Mouse (Mus musculus) MEL (cell line): ENCODE data around the gene Ucn2. TPM values are rescaled to one million over a fixed set of nuclear protein-coding genes. Genes with fewer than 3 reads are reported as not detected.

ENCODE experiments used
- DNase-seq: peaks from one replicate; pipeline ENCODE4 v3.0.0; 2011; ENCODE audit warnings: low read depth, low spot score
- H3K27ac ChIP-seq: 2 replicates; pipeline ENCODE4 v1.5.1; 2012; ENCODE audit warnings: low read depth, mild to moderate bottlenecking, control low read depth, low read length, moderate library complexity; ENCODE audit not compliant: control insufficient read depth
- H3K27me3 ChIP-seq, 2 experiments: fragments of 150-350 bp in 1 of 2; sonication (generic) in 1 of 2; 2 replicates each; pipeline ENCODE4 v1.6.1; 2012; ENCODE audit warnings: low read length in 2 of 2, mild to moderate bottlenecking in 2 of 2, improper control_type of control experiment in 1 of 2, moderate library complexity in 1 of 2; ENCODE audit not compliant: insufficient read depth in 2 of 2, control insufficient read depth in 1 of 2
- H3K36me3 ChIP-seq, 2 experiments: 2 replicates each; pipeline ENCODE4 v1.6.1; 2012 to 2014; ENCODE audit warnings: low read length in 2 of 2, improper control_type of control experiment in 1 of 2, inconsistent platforms in 1 of 2, mild to moderate bottlenecking in 1 of 2; ENCODE audit not compliant: insufficient read depth in 2 of 2, control insufficient read depth in 1 of 2
- H3K4me1 ChIP-seq, 2 experiments: fragments of 150-350 bp in 1 of 2; sonication (generic) in 1 of 2; 2 replicates each; pipeline ENCODE4 v1.6.1; 2012; ENCODE audit warnings: low read length in 2 of 2, improper control_type of control experiment in 1 of 2, mild to moderate bottlenecking in 1 of 2; ENCODE audit not compliant: insufficient read depth in 2 of 2, control insufficient read depth in 1 of 2
- H3K4me3 ChIP-seq, 2 experiments: fragments of 150-350 bp in 1 of 2; sonication (generic) in 1 of 2; 2 replicates each; pipeline ENCODE4 v1.5.1; 2012; ENCODE audit warnings: low read depth in 2 of 2, low read length in 2 of 2, mild to moderate bottlenecking in 2 of 2, moderate library complexity in 2 of 2, control low read depth in 1 of 2, improper control_type of control experiment in 1 of 2; ENCODE audit not compliant: control insufficient read depth in 1 of 2, insufficient read depth in 1 of 2
- H3K79me2 ChIP-seq: 2 replicates; pipeline ENCODE4 v1.6.1; 2012; ENCODE audit warnings: mild to moderate bottlenecking, low read length, moderate library complexity; ENCODE audit not compliant: control insufficient read depth, poor library complexity, insufficient read depth
- H3K9ac ChIP-seq: 2 replicates; pipeline ENCODE4 v1.6.1; 2012; ENCODE audit warnings: low read depth, mild to moderate bottlenecking, control low read depth, low read length, moderate library complexity; ENCODE audit not compliant: control insufficient read depth, poor library complexity, severe bottlenecking
- H3K9me3 ChIP-seq: fragments of 150-350 bp; sonication (generic); replicated peaks from 2 replicates; pipeline ENCODE4 v1.6.1; 2012; ENCODE audit warnings: mild to moderate bottlenecking, low read length, improper control_type of control experiment, moderate library complexity; ENCODE audit not compliant: insufficient read depth
- CHD1 ChIP-seq: IDR thresholded peaks from 2 replicates; pipeline ENCODE4 v1.6.1; 2012; ENCODE audit warnings: low read depth, mild to moderate bottlenecking, inconsistent platforms, low read length, improper control_type of control experiment
- CHD2 ChIP-seq: IDR thresholded peaks from 2 replicates; pipeline ENCODE4 v1.6.1; 2011; ENCODE audit warnings: low read length, improper control_type of control experiment
- CTCF ChIP-seq, 3 experiments: IDR thresholded peaks in 2 of 3; conservative IDR thresholded peaks in 1 of 3; 2 replicates each; pipeline ENCODE4 v1.5.1; 2011 to 2012; ENCODE audit warnings: low read length in 3 of 3, low read depth in 2 of 3, mild to moderate bottlenecking in 2 of 3, improper control_type of control experiment in 1 of 3, inconsistent platforms in 1 of 3, mixed read lengths in 1 of 3, moderate library complexity in 1 of 3; ENCODE audit not compliant: control insufficient read depth in 1 of 3, insufficient read depth in 1 of 3, poor library complexity in 1 of 3, severe bottlenecking in 1 of 3
- EP300 ChIP-seq, 2 experiments: IDR thresholded peaks; 2 replicates each; pipeline ENCODE4 v1.6.1; 2011; ENCODE audit warnings: improper control_type of control experiment in 2 of 2, low read length in 2 of 2, low read depth in 1 of 2, mild to moderate bottlenecking in 1 of 2
- GABPA ChIP-seq: IDR thresholded peaks from 2 replicates; pipeline ENCODE4 v1.6.1; 2012; ENCODE audit warnings: low read depth, mild to moderate bottlenecking, inconsistent platforms, low read length, improper control_type of control experiment, moderate library complexity
- JUND ChIP-seq: IDR thresholded peaks from 2 replicates; pipeline ENCODE4 v1.6.1; 2011; ENCODE audit warnings: low read depth, mild to moderate bottlenecking, improper control_type of control experiment, low read length
- MAZ ChIP-seq: IDR thresholded peaks from 2 replicates; pipeline ENCODE4 v1.6.1; 2012; ENCODE audit warnings: low read depth, mild to moderate bottlenecking, inconsistent platforms, low read length, improper control_type of control experiment
- MXI1 ChIP-seq: IDR thresholded peaks from 2 replicates; pipeline ENCODE4 v1.6.1; 2011; ENCODE audit warnings: mild to moderate bottlenecking, low read depth, low read length, improper control_type of control experiment
- MYC ChIP-seq: IDR thresholded peaks from 2 replicates; pipeline ENCODE4 v1.6.1; 2011; ENCODE audit warnings: low read depth, mild to moderate bottlenecking, low read length, improper control_type of control experiment, moderate library complexity
- NELFE ChIP-seq: IDR thresholded peaks from 2 replicates; pipeline ENCODE4 v1.6.1; 2011; ENCODE audit warnings: low read depth, low read length, improper control_type of control experiment
- NRF1 ChIP-seq: IDR thresholded peaks from 2 replicates; pipeline ENCODE4 v1.6.1; 2014; ENCODE audit warnings: low read depth, mild to moderate bottlenecking, inconsistent platforms, low read length, improper control_type of control experiment, moderate library complexity; ENCODE audit not compliant: poor library complexity, insufficient read depth, severe bottlenecking
- POLR2A ChIP-seq, 2 experiments: IDR thresholded peaks; 2 replicates each; pipeline ENCODE4 v1.6.1; 2011 to 2012; ENCODE audit warnings: low read length in 2 of 2, mild to moderate bottlenecking in 2 of 2, control low read depth in 1 of 2, improper control_type of control experiment in 1 of 2, low read depth in 1 of 2, moderate library complexity in 1 of 2; ENCODE audit not compliant: control insufficient read depth in 1 of 2, insufficient read depth in 1 of 2, poor library complexity in 1 of 2
- POLR2AphosphoS2 ChIP-seq: IDR thresholded peaks from 2 replicates; pipeline ENCODE4 v1.6.1; 2011; ENCODE audit warnings: low read length, improper control_type of control experiment
- RAD21 ChIP-seq: IDR thresholded peaks from 2 replicates; pipeline ENCODE4 v1.6.1; 2011; ENCODE audit warnings: mild to moderate bottlenecking, low read depth, low read length, improper control_type of control experiment
- RCOR1 ChIP-seq: IDR thresholded peaks from 2 replicates; pipeline ENCODE4 v1.6.1; 2012; ENCODE audit warnings: low read depth, mild to moderate bottlenecking, inconsistent platforms, low read length, improper control_type of control experiment
- SMC3 ChIP-seq: IDR thresholded peaks from 2 replicates; pipeline ENCODE4 v1.6.1; 2011; ENCODE audit warnings: low read depth, low read length, improper control_type of control experiment
- TBP ChIP-seq: IDR thresholded peaks from 2 replicates; pipeline ENCODE4 v1.8.0; 2011; ENCODE audit warnings: low read depth, low read length, improper control_type of control experiment
- UBTF ChIP-seq: IDR thresholded peaks from 2 replicates; pipeline ENCODE4 v1.6.1; 2012; ENCODE audit warnings: low read depth, mild to moderate bottlenecking, inconsistent platforms, low read length, improper control_type of control experiment, moderate library complexity, borderline replicate concordance; ENCODE audit not compliant: insufficient read depth
- USF1 ChIP-seq: IDR thresholded peaks from 2 replicates; pipeline ENCODE4 v1.6.1; 2014; ENCODE audit warnings: low read depth, mild to moderate bottlenecking, inconsistent platforms, low read length, improper control_type of control experiment, moderate library complexity
- USF2 ChIP-seq, 2 experiments: IDR thresholded peaks; 2 replicates each; pipeline ENCODE4 v1.6.1; 2011 to 2012; ENCODE audit warnings: improper control_type of control experiment in 2 of 2, low read length in 2 of 2, borderline replicate concordance in 1 of 2, inconsistent platforms in 1 of 2, low read depth in 1 of 2, mild to moderate bottlenecking in 1 of 2; ENCODE audit not compliant: insufficient read depth in 1 of 2
- ZC3H11A ChIP-seq: IDR thresholded peaks from 2 replicates; pipeline ENCODE4 v1.6.1; 2012; ENCODE audit warnings: low read depth, mild to moderate bottlenecking, inconsistent platforms, low read length, improper control_type of control experiment
- ZKSCAN1 ChIP-seq: IDR thresholded peaks from 2 replicates; pipeline ENCODE4 v1.6.1; 2012; ENCODE audit warnings: low read depth, mild to moderate bottlenecking, inconsistent platforms, low read length, improper control_type of control experiment, moderate library complexity
- ZMIZ1 ChIP-seq: IDR thresholded peaks from 2 replicates; pipeline ENCODE4 v1.6.1; 2012; ENCODE audit warnings: low read depth, mild to moderate bottlenecking, inconsistent platforms, low read length, improper control_type of control experiment, moderate library complexity
- ZNF384 ChIP-seq: IDR thresholded peaks from 2 replicates; pipeline ENCODE4 v1.6.1; 2012; ENCODE audit warnings: low read depth, mild to moderate bottlenecking, inconsistent platforms, low read length, improper control_type of control experiment
- polyA plus RNA-seq, 2 experiments: library from polyadenylated mRNA; stranded (reverse) in 1 of 2; unstranded in 1 of 2; fragments of >175 nt in 1 of 2; fragments of >200 nt in 1 of 2; gene quantifications; 2 replicates each; pipeline versions ENCODE4 v1.2.1 to v1.2.4; 2012; ENCODE audit warnings: low replicate concordance in 2 of 2, low read depth in 1 of 2; ENCODE audit not compliant: insufficient read length in 2 of 2, insufficient read depth in 1 of 2, missing spikeins in 1 of 2
- total RNA-seq: library from RNA; depleted of rRNA; stranded (reverse); fragments of 300-350 nt; gene quantifications from 2 replicates; pipeline ENCODE4 v1.2.3, GENCODE M21; 2012

Gene Ucn2
- total and polyA plus RNA-seq, 3 experiments: 0.12 to 0.19 TPM; not detected in 1

GRCm38 (mm10) chr9:108936418-108937364 lies 49.1 kb upstream of the Ucn2 start, which contains the start of gene Uqcrc1 (continued):
- TF ChIP-seq ZNF384 (no peak), CTCF (IDR thresholded peaks at IDR 0.05 in 2 of 3, conservative IDR thresholded peaks at IDR 0.05 in 1 of 3; ENCODE audit: control insufficient read depth in 1 of 3, insufficient read depth in 1 of 3, low read depth in 2 of 3, low read length in 3 of 3, poor library complexity in 1 of 3, severe bottlenecking in 1 of 3) (peak; percentile 82 to 90 (median 89)), RAD21 (peak; percentile 41), MAZ (peak; percentile 73; the same call in 1 of the 2 replicates), ZKSCAN1 (no peak), NELFE (peak; percentile 98), USF2 (IDR thresholded peaks at IDR 0.05; ENCODE audit: borderline replicate concordance in 1 of 2, insufficient read depth in 1 of 2, low read depth in 1 of 2, low read length in 2 of 2) (no peak), ZMIZ1 (peak; percentile 66; the same call in 1 of the 2 replicates), MXI1 (peak; percentile 82), USF1 (no peak), ZC3H11A (no peak; the same call in 1 of the 2 replicates), POLR2A (IDR thresholded peaks at IDR 0.05; ENCODE audit: control insufficient read depth in 1 of 2, insufficient read depth in 1 of 2, low read depth in 1 of 2, low read length in 2 of 2, poor library complexity in 1 of 2) (peak; percentile 97 to 98), GABPA (no peak), RCOR1 (no peak), EP300 (IDR thresholded peaks at IDR 0.05; ENCODE audit: low read depth in 1 of 2, low read length in 2 of 2) (no peak), UBTF (no peak), POLR2AphosphoS2 (peak; percentile 74; the same call in 1 of the 2 replicates)
- TF ChIP-seq, all 39 proteins: peak for 17

- Histone ChIP-seq H3K79me2 (peaks cover 3% of the 10 kb centered on the region; the same call in 1 of the 2 replicates), H3K27me3 (no peaks in the 10 kb centered on the region), H3K27ac (peak overlapping the region; percentile 5; the same call in 1 of the 2 replicates), H3K9me3 (no peaks in the 10 kb centered on the region), H3K9ac (no peak overlapping the region), H3K4me1 (peaks cover 0 to 3% of the 10 kb centered on the region in 2 experiments; a peak in 1 of 4 replicates), H3K36me3 (peaks cover 5 to 14% of the 10 kb centered on the region in 2 experiments), H3K4me3 (no peak overlapping the region)
- DNase-seq: no peak
- no peak for TF ChIP-seq POLR2A (IDR thresholded peaks at IDR 0.05; ENCODE audit: control insufficient read depth in 1 of 2, insufficient read depth in 1 of 2, low read depth in 1 of 2, low read length in 2 of 2, poor library complexity in 1 of 2)
- TF ChIP-seq NRF1: no peak
- no peak for TF ChIP-seq SMC3
- TF ChIP-seq ZC3H11A: no peak
- TF ChIP-seq USF2 (IDR thresholded peaks at IDR 0.05; ENCODE audit: borderline replicate concordance in 1 of 2, insufficient read depth in 1 of 2, low read depth in 1 of 2, low read length in 2 of 2): no peak
- TF ChIP-seq MYC: no peak
- TF ChIP-seq CHD1: no peak
- no peak for TF ChIP-seq TBP
- no peak for TF ChIP-seq CHD2
- TF ChIP-seq GABPA: no peak
- no peak for TF ChIP-seq MAZ
- TF ChIP-seq UBTF: no peak
- TF ChIP-seq POLR2AphosphoS2: no peak
- no peak for TF ChIP-seq EP300 (IDR thresholded peaks at IDR 0.05; ENCODE audit: low read depth in 1 of 2, low read length in 2 of 2)
- no peak for TF ChIP-seq JUND
Measured at GRCm38 (mm10) chr9:108945111-108945510, 40.7 kb upstream of the Ucn2 start.
